Mouse (Mus musculus) kidney, embryonic 15.5 days (tissue): ENCODE measurements at regions not wholly inside any gene's neighbourhood (a gene's known extent, or its start where the extent isn't known, plus 50 kb on each side); places are given as distances from the start of the nearest gene placed in this dataset.

Experiments
- ATAC-seq: fragments of 200-750 bp; cut with Nextera tagmentation; replicated peaks from 2 replicates; pipeline ENCODE4 v1.8.0; 2017; ENCODE audit warnings: moderate TSS enrichment; ENCODE audit not compliant: low FRiP score
- H3K27ac ChIP-seq: fragments of 300-500 bp; sonication (generic); 2 replicates; pipeline ENCODE4 v1.5.1; 2015; ENCODE audit warnings: mild to moderate bottlenecking, inconsistent platforms
- H3K27me3 ChIP-seq: fragments of 300-500 bp; sonication (generic); 2 replicates; pipeline ENCODE4 v1.6.1; 2015; ENCODE audit warnings: inconsistent platforms
- H3K36me3 ChIP-seq: fragments of 300-500 bp; sonication (generic); 2 replicates; pipeline ENCODE4 v1.6.1; 2015; ENCODE audit warnings: inconsistent platforms
- H3K4me1 ChIP-seq: fragments of 300-500 bp; sonication (generic); 2 replicates; pipeline ENCODE4 v1.6.1; 2015; ENCODE audit warnings: inconsistent platforms
- H3K4me2 ChIP-seq: fragments of 300-500 bp; sonication (generic); 2 replicates; pipeline ENCODE4 v1.6.1; 2015; ENCODE audit warnings: moderate library complexity, mild to moderate bottlenecking, inconsistent platforms
- H3K4me3 ChIP-seq: fragments of 300-500 bp; sonication (generic); replicated peaks from 2 replicates; pipeline ENCODE4 v1.5.1; 2015; ENCODE audit warnings: mild to moderate bottlenecking, inconsistent platforms
- H3K9ac ChIP-seq: fragments of 300-500 bp; sonication (generic); 2 replicates; pipeline ENCODE4 v1.6.1; 2015; ENCODE audit warnings: mild to moderate bottlenecking, inconsistent platforms
- H3K9me3 ChIP-seq: fragments of 300-500 bp; sonication (generic); replicated peaks from 2 replicates; pipeline ENCODE4 v1.6.1; 2016; ENCODE audit warnings: inconsistent platforms
- WGBS: fragments of 180-500 bp; shearing (Covaris S2); methylation state at CpG from one replicate; pipeline ENCODE4 v1.1.7; 2015; ENCODE audit warnings: mixed read lengths; 5-methylcytosine and 5-hydroxymethylcytosine counted together

DNA sequence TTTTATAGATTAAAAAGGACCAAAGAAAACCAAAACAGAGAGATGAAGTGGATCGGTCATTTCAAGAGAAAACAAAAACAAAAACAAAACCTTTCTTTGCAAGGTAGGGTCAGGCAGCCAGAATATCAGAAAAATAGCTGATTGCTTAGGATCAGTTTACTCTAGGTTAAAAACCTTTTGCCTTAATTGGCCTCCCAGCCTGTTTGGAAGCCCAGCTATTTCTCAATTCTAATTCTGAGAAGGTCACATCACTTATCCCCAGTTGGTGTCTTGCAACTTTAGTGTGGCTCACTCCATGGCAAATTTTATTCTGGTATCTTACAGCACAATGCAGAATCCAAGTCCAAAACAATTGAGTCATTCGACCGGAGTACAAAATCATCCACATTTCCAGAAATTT lies 70.0 kb downstream of the 1190002N15Rik start:
- no peak overlapping the region for H3K27ac ChIP-seq
- WGBS: 87% methylated on average over 3 of the region's 3 CpGs
- no peaks in the 10 kb centered on the region for H3K9me3 ChIP-seq
- H3K4me3 ChIP-seq: no peak overlapping the region
- H3K9ac ChIP-seq: no peak overlapping the region
- no peak overlapping the region for H3K4me2 ChIP-seq
- no peaks in the 10 kb centered on the region for H3K36me3 ChIP-seq
- ATAC-seq: no peak
- no peaks in the 10 kb centered on the region for H3K27me3 ChIP-seq
- no peaks in the 10 kb centered on the region for H3K4me1 ChIP-seq

DNA sequence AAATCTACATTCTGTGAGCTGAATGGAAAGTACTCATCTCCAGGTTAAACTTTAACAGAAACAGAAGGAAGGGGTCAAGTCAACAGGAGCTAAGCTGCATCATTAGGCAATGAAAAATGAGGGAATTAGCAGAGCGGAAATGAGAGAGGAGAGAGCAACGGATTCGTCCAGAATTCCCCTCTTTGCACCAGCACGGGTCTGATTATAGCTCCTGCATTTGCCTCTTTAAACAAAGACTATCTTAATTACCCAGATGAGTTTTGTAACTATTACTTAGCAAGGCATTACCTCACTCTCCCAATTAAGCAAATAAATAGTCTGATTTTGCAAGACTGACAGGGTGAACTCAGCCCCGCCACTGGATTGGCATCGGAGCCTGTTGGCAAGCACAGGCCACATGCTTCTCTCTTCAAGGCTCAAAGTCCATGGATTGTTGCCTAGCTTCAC lies 81.8 kb downstream of the 1190002N15Rik start:
- H3K36me3 ChIP-seq: no peaks in the 10 kb centered on the region
- H3K4me2 ChIP-seq: no peak overlapping the region
- peaks cover 11% of the 10 kb centered on the region for H3K27me3 ChIP-seq
- no peak overlapping the region for H3K4me3 ChIP-seq
- H3K9me3 ChIP-seq: no peaks in the 10 kb centered on the region
- WGBS: 55% methylated on average over 6 of the region's 6 CpGs
- H3K27ac ChIP-seq: no peak overlapping the region
- no peak overlapping the region for H3K9ac ChIP-seq
- ATAC-seq: peak; percentile 73; the same call in 1 of the 2 replicates
- H3K4me1 ChIP-seq: no peaks in the 10 kb centered on the region

DNA sequence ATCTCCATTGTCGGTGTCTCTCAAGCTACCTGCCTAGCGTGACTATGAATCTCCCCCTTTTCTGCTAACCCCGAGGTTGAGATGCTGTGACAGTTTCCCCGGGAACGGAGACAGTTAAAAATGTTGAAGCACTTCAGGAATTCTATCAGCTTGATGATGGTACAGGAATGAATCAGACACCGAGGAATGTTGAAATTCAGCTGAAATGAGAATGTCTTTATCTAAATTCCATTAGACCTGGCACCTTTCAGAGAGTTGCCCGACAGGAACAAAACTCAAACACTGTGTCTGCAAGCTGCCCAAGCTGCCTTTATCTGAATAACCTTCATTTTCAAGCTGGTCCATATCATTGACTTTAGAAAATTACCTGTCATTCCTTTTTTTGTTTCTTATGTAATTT lies 82.4 kb downstream of the 1190002N15Rik start:
- no peak for ATAC-seq
- Histone ChIP-seq H3K9ac (no peak overlapping the region), H3K27ac (no peak overlapping the region), H3K36me3 (no peaks in the 10 kb centered on the region), H3K4me2 (no peak overlapping the region), H3K4me1 (no peaks in the 10 kb centered on the region), H3K4me3 (no peak overlapping the region), H3K27me3 (peaks cover 12% of the 10 kb centered on the region), H3K9me3 (no peaks in the 10 kb centered on the region)
- 75% methylated on average over 7 of the region's 7 CpGs for WGBS

DNA sequence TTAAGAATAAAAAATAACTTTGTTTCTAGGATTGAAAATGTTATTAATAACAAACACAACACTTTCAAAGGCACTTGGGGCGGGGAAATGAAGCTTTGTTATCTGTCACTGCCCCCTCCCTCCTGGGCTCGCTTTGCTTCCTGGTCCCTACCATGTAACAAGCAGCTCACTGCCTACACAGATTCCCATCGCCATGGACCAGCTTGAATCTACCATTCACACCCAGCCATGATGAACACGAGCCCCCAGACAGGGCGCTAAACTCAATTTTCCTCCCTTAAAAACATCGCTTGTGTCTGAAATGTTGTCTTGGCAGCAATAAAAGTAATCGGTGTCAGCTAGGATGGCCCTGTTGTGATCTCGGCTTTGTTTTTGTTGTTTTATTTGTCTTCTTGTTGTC lies 88.0 kb downstream of the 1190002N15Rik start:
- 67% methylated on average over 8 of the region's 8 CpGs for WGBS
- H3K4me2 ChIP-seq: no peak overlapping the region
- no peak for ATAC-seq

DNA sequence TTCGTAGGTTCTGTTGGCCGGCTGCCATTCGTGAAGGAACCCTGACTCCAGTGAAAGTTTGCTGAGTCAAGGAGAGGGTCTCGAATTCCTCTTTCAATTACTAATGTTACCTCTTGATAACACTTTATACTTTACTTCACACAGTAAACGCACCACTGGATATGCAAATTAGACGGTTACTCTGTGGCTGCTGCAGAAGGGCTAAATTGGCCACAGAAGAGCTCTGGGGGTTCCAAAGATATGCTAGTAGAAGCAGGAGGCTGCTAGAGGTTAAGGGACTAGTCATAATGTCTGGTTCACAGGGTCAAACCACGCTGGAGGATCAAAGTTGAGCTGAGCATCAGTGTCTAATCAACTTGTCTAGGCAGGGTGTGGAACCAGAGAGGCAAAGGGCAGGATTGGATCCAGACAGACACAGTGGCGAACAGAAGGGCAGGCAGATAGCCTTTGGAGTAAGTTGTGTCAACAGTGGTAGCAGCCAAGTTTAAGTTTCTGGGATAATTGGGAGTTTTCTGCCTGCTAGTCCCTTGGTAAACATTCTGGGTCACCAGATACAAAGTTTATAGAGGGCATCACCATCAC lies 91.6 kb downstream of the 1190002N15Rik start:
- ATAC-seq: no peak; the same call in 1 of the 2 replicates
- 55% methylated on average over 8 of the region's 8 CpGs for WGBS
- no peak overlapping the region for H3K4me3 ChIP-seq

More for the DNA sequence above, 88.0 kb downstream of the 1190002N15Rik start:
- H3K27me3 ChIP-seq: peaks cover 12% of the 10 kb centered on the region
- H3K4me3 ChIP-seq: no peak overlapping the region
- no peak overlapping the region for H3K9ac ChIP-seq
- H3K36me3 ChIP-seq: no peaks in the 10 kb centered on the region
- no peak overlapping the region for H3K27ac ChIP-seq
- no peaks in the 10 kb centered on the region for H3K9me3 ChIP-seq
- peaks cover 6% of the 10 kb centered on the region; the same call in 1 of the 2 replicates for H3K4me1 ChIP-seq

DNA sequence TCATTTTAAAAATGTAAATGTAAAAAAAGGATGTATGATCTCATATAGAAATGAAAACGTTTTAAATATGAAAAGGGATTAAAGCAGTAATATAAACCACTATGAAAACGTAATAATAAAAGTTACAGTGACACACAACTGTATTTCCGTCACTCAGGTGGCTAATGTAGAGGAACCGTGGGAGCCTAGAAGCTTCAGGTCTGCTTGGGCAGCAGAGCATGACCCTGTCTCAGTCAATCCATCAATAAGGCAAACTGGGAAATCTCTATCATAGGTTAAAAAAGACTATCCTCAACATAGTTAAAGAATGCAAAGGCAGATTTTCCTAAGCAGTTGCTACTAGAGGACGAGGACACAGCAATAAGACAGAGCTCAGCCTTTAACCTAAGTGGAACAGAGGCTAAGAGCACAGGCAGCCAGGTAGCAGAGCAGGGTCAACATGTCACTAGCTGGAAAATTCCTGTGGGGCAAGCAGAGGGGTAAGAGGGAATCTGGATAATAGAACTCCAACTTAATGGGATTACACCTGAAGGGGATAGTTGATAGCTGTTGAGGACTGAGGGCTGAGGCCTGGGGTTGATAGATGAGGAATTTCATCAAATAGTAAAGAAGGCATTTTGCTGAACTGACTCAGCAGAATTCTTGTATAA lies 93.6 kb downstream of the 1190002N15Rik start:
- H3K27ac ChIP-seq: no peak overlapping the region

More for the DNA sequence above, 91.6 kb downstream of the 1190002N15Rik start:
- Histone ChIP-seq H3K4me2 (no peak overlapping the region), H3K36me3 (no peaks in the 10 kb centered on the region), H3K9ac (no peak overlapping the region), H3K27me3 (peaks cover 3% of the 10 kb centered on the region; the same call in 1 of the 2 replicates), H3K27ac (no peak overlapping the region), H3K4me1 (peaks cover 11% of the 10 kb centered on the region; the same call in 1 of the 2 replicates), H3K9me3 (no peaks in the 10 kb centered on the region)

DNA sequence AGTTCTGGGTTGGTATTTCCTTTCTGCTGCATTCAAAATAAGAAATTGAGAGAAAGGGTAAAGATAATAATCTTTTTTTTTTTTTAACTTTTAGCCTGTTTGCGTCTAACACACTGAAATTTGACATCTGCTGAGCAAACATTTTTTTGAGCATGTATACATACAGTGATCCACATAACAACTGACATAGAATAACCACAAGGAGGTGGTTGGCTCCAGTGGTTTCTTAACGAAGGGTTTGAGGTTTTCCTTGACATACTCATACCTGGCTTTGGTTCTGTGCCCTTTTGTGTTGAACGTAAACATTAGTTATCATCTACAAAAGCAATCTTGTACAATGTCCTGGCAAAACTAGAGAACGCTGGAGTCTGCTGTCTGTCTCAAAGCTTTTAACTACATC lies 96.5 kb downstream of the 1190002N15Rik start:
- H3K27me3 ChIP-seq: no peaks in the 10 kb centered on the region
- 81% methylated on average over 4 of the region's 4 CpGs for WGBS
- no peak for ATAC-seq
- peaks cover 9% of the 10 kb centered on the region; the same call in 1 of the 2 replicates for H3K4me1 ChIP-seq
- no peak overlapping the region for H3K27ac ChIP-seq
- no peaks in the 10 kb centered on the region for H3K9me3 ChIP-seq
- no peak overlapping the region for H3K4me2 ChIP-seq
- no peak overlapping the region for H3K9ac ChIP-seq
- no peaks in the 10 kb centered on the region for H3K36me3 ChIP-seq
- H3K4me3 ChIP-seq: no peak overlapping the region

More for the DNA sequence above, 93.6 kb downstream of the 1190002N15Rik start:
- Histone ChIP-seq H3K27me3 (no peaks in the 10 kb centered on the region), H3K9ac (no peak overlapping the region), H3K4me1 (peaks cover 11% of the 10 kb centered on the region; the same call in 1 of the 2 replicates), H3K9me3 (no peaks in the 10 kb centered on the region), H3K4me2 (no peak overlapping the region), H3K4me3 (no peak overlapping the region), H3K36me3 (no peaks in the 10 kb centered on the region)
- 42% methylated on average over 5 of the region's 5 CpGs for WGBS
- peak; percentile 70 for ATAC-seq

DNA sequence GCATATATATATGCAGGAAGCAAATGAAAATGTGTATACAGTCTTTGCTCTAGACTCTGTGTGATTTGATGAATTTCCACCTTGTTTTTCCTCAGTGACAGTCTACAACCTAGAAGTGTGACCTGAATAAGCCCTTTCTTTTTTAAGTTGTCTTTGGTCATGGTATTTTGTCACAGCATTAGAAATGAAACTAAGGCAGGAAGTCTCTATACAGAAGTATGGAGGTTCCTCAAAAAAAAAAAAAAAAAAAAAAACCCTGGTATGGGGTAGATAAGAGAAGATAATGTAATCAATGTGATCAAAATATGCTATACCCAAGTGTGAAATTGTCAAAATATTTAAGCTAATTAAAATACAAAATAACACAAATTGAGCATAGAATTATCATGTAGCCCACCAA lies 104.4 kb downstream of the 1190002N15Rik start:
- no peaks in the 10 kb centered on the region for H3K27me3 ChIP-seq
- H3K9ac ChIP-seq: no peak overlapping the region
- H3K36me3 ChIP-seq: no peaks in the 10 kb centered on the region
- no peak overlapping the region for H3K27ac ChIP-seq
- no peaks in the 10 kb centered on the region for H3K9me3 ChIP-seq
- no peak overlapping the region for H3K4me2 ChIP-seq
- no peaks in the 10 kb centered on the region for H3K4me1 ChIP-seq
- H3K4me3 ChIP-seq: no peak overlapping the region
- ATAC-seq: no peak

DNA sequence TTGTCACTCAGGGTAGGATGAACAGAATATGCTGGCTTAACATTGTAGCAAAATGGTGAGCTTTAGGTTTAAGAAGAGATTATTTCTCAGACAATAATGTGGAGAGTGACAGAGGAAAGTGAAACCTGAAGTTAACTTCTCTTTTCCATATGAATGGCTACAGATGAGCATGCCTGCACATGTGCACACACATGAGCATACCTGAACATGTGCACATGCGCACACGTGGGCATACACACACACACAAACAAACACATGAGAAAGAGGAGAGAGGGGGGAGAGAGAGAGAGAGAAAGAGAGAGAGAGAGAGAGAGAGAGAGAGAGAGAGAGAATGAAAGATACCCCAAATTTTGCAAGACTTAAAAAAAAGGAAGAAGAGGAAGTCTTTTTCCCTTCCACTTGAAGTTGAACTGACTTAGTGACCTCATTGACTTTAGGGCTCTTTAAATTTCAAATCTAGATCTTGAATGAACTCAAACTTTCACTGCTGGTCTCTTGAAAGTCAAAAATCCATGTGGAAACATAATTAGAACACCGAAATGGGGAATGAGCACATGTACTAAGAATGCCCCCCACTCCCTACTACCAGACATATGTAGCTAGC lies 105.6 kb downstream of the 1190002N15Rik start:
- H3K4me2 ChIP-seq: no peak overlapping the region
- no peaks in the 10 kb centered on the region for H3K9me3 ChIP-seq
- no peak for ATAC-seq
- H3K27me3 ChIP-seq: no peaks in the 10 kb centered on the region
- H3K4me1 ChIP-seq: no peaks in the 10 kb centered on the region
- WGBS: 95% methylated on average over 3 of the region's 3 CpGs
- H3K36me3 ChIP-seq: no peaks in the 10 kb centered on the region
- H3K27ac ChIP-seq: no peak overlapping the region
- H3K4me3 ChIP-seq: no peak overlapping the region
- no peak overlapping the region for H3K9ac ChIP-seq

DNA sequence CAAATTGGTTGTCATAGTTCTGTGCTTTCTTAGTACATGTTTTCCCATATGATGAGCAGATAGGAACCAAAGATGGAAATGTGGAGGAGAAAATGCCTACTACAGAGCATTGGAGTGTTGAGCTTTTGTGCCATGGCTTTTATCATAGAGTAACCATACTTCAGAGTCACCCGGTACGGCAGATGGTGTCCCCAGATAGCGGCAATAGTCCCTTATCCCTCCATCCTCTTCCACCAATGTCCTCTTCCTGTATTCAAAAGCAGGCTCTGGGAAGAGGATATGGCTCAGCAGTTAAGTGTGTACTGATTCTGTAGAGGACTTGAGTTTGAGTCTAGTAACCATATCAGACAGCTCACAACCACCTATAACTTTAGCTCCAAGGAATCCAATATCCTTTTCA lies 106.3 kb downstream of the 1190002N15Rik start:
- Histone ChIP-seq H3K9me3 (no peaks in the 10 kb centered on the region), H3K36me3 (no peaks in the 10 kb centered on the region)
- 84% methylated on average over 3 of the region's 3 CpGs for WGBS

DNA sequence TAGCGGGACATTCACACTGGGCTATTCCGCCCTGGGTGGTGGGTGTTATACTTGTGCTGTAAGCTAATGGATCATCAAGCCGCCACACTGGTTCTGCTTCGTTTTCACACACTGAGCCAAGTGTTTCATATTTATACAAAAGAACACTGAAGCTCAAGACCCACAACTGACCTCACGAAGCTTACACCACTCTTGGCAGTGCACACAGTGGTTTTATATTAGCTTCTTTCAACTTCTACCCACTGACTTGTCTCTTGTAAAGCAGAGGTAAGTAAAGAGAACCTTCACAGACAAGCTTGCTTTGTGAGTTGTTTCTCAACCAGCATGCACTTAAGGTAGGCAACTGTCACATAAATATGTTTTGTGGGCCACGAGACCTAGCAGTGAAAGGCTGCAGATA lies 106.9 kb downstream of the 1190002N15Rik start:
- no peak overlapping the region for H3K4me3 ChIP-seq
- no peaks in the 10 kb centered on the region for H3K4me1 ChIP-seq
- 88% methylated on average over 6 of the region's 6 CpGs for WGBS
- no peaks in the 10 kb centered on the region for H3K36me3 ChIP-seq
- no peak overlapping the region for H3K27ac ChIP-seq
- no peaks in the 10 kb centered on the region for H3K27me3 ChIP-seq
- no peak for ATAC-seq
- H3K4me2 ChIP-seq: no peak overlapping the region
- H3K9me3 ChIP-seq: no peaks in the 10 kb centered on the region
- H3K9ac ChIP-seq: no peak overlapping the region

More for the DNA sequence above, 106.3 kb downstream of the 1190002N15Rik start:
- H3K4me2 ChIP-seq: no peak overlapping the region
- H3K27ac ChIP-seq: no peak overlapping the region
- H3K9ac ChIP-seq: no peak overlapping the region
- no peaks in the 10 kb centered on the region for H3K4me1 ChIP-seq
- no peak overlapping the region for H3K4me3 ChIP-seq
- no peaks in the 10 kb centered on the region for H3K27me3 ChIP-seq
- no peak for ATAC-seq

DNA sequence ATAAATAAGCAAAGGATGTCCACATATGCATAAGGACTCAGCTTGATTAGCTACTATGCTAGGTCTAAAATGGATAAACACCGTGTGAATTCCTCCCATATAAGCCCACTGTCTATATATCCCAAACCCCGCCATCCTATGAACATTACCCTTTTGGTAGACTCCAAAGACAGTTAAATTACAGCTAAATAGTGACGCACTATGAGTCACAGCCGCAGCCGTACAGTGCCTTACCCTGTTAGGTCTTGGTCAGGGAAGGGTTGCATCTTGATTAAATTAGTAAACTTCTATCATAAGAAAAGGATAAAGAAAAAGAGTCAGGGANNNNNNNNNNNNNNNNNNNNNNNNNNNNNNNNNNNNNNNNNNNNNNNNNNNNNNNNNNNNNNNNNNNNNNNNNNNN lies 111.1 kb downstream of the 1190002N15Rik start:
- Histone ChIP-seq H3K27ac (no peak overlapping the region), H3K4me1 (no peaks in the 10 kb centered on the region)
- 90% methylated on average over 5 of the region's 5 CpGs for WGBS

More for the DNA sequence above, 111.1 kb downstream of the 1190002N15Rik start:
- Histone ChIP-seq H3K4me2 (no peak overlapping the region), H3K36me3 (no peaks in the 10 kb centered on the region), H3K9ac (no peak overlapping the region), H3K4me3 (no peak overlapping the region), H3K27me3 (no peaks in the 10 kb centered on the region), H3K9me3 (no peaks in the 10 kb centered on the region)
- no peak for ATAC-seq
